Mouse (Mus musculus) G1E (cell line): Measurements from ENCODE around the gene Nos1ap.

ENCODE experiments used
- CTCF ChIP-seq: IDR thresholded peaks from 2 replicates; pipeline ENCODE4 v1.5.1; 2012; ENCODE audit warnings: low read depth, low read length, inconsistent platforms, mixed read lengths
- GATA1 ChIP-seq: IDR thresholded peaks from 2 replicates; pipeline ENCODE4 v1.6.1; 2012; ENCODE audit warnings: borderline replicate concordance, low read length, inconsistent platforms, mixed read lengths
- GATA2 ChIP-seq: IDR thresholded peaks from 2 replicates; pipeline ENCODE4 v1.6.1; 2012; ENCODE audit warnings: low read depth, low read length, inconsistent platforms, borderline replicate concordance
- POLR2AphosphoS5 ChIP-seq: IDR thresholded peaks from 2 replicates; pipeline ENCODE4 v1.6.1; 2012; ENCODE audit warnings: low read depth, low read length, inconsistent platforms; ENCODE audit not compliant: insufficient replicate concordance
- TAL1 ChIP-seq: conservative IDR thresholded peaks from 2 replicates; pipeline ENCODE4 v1.6.1; 2012; ENCODE audit warnings: low read depth, low read length, inconsistent platforms, mixed read lengths

GRCm38 (mm10) chr1:170448244-170448643 is 141.4 kb downstream of the Nos1ap start:
- TF ChIP-seq CTCF: no peak
- TF ChIP-seq TAL1: no peak
- no peak for TF ChIP-seq GATA1
- no peak for TF ChIP-seq GATA2
- TF ChIP-seq POLR2AphosphoS5: no peak
